Mouse (Mus musculus): ENCODE data around the gene Mlx. TPM values are rescaled to one million over a fixed set of nuclear protein-coding genes. Genes with fewer than 3 reads are reported as not detected.
"Not testable (repeated sequence)": the region's sequence is repeated elsewhere in the genome, so short reads cannot be mapped to it uniquely, and the experiment has no call there.

Mlx gene
- polyA plus RNA-seq, 1 experiment from 2014 or later, result 61.6 TPM

- Histone ChIP-seq H3K4me3 (ENCODE audit: low read depth, low read length) (peak overlapping the region; percentile 89), H3K27ac (ENCODE audit: low read depth, low read length) (peak overlapping the region; percentile 88), H3K9me3 (ENCODE audit: control insufficient read depth, low read length) (no peaks in the 10 kb centered on the region), H3K9ac (ENCODE audit: low read length) (peak overlapping the region; percentile 91), H3K27me3 (ENCODE audit: control insufficient read depth, insufficient read depth, low read length) (no peaks in the 10 kb centered on the region), H3K4me2 (ENCODE audit: low read depth) (peak overlapping the region; percentile 96), H3K4me1 (ENCODE audit: control insufficient read depth, insufficient read depth, low read length) (peaks cover 16% of the 10 kb centered on the region; the same call in 1 of the 2 replicates), H3K36me3 (ENCODE audit: control insufficient read depth, insufficient read depth, low read length) (peaks cover 2% of the 10 kb centered on the region; the same call in 1 of the 2 replicates)
- under 1% methylated on average over 39 of the region's 39 CpGs for WGBS
- no peak for DNase-seq (ENCODE audit: low spot score)
- ATAC-seq (ENCODE audit: insufficient read depth, low FRiP score, low TSS enrichment), result no peak; the same call in 1 of the 2 replicates
Observed at GRCm38 (mm10) chr11:101119131-101119760, 32.2 kb downstream of the Mlx start.

- Histone ChIP-seq H3K36me3 (ENCODE audit: control insufficient read depth, insufficient read depth, low read length) (peaks cover 5% of the 10 kb centered on the region), H3K4me2 (ENCODE audit: low read depth) (peak within 1 kb of the TSS; percentile 96), H3K4me1 (ENCODE audit: control insufficient read depth, insufficient read depth, low read length) (peaks cover 16% of the 10 kb centered on the region; the same call in 1 of the 2 replicates), H3K4me3 (ENCODE audit: low read depth, low read length) (peak within 1 kb of the TSS; percentile 89), H3K9ac (ENCODE audit: low read length) (peak within 1 kb of the TSS; percentile 91), H3K27me3 (ENCODE audit: control insufficient read depth, insufficient read depth, low read length) (no peaks in the 10 kb centered on the region), H3K9me3 (ENCODE audit: control insufficient read depth, low read length) (no peaks in the 10 kb centered on the region), H3K27ac (ENCODE audit: low read depth, low read length) (peak within 1 kb of the TSS; percentile 88)
- ATAC-seq (ENCODE audit: insufficient read depth, low FRiP score, low TSS enrichment) (peak; percentile 92), DNase-seq (ENCODE audit: low spot score) (peak; percentile 100)
- WGBS, result under 1% methylated on average over 61 of the region's 61 CpGs
Observed at GRCm38 (mm10) chr11:101119761-101120544, 32.9 kb downstream of the Mlx start, which contains the start of the genes Retreg3 and Tubg1. Gene Retreg3, minus strand, starts transcription at chr11:101119893. Gene Tubg1, plus strand, starts transcription at chr11:101119938.

GRCm38 (mm10) chr11:101120545-101121188 lies 33.6 kb downstream of the Mlx start:
- peak overlapping the region; percentile 88 for H3K27ac ChIP-seq (ENCODE audit: low read depth, low read length)
- peak overlapping the region; percentile 96 for H3K4me2 ChIP-seq (ENCODE audit: low read depth)
- peaks cover 16% of the 10 kb centered on the region; the same call in 1 of the 2 replicates for H3K4me1 ChIP-seq (ENCODE audit: control insufficient read depth, insufficient read depth, low read length)
- ATAC-seq (ENCODE audit: insufficient read depth, low FRiP score, low TSS enrichment) (peak; percentile 29; the same call in 1 of the 2 replicates), DNase-seq (ENCODE audit: low spot score) (no peak)
- H3K36me3 ChIP-seq (ENCODE audit: control insufficient read depth, insufficient read depth, low read length), result peaks cover 8% of the 10 kb centered on the region
- H3K27me3 ChIP-seq (ENCODE audit: control insufficient read depth, insufficient read depth, low read length), result no peaks in the 10 kb centered on the region
- H3K9ac ChIP-seq (ENCODE audit: low read length), result peak overlapping the region; percentile 84
- no peaks in the 10 kb centered on the region for H3K9me3 ChIP-seq (ENCODE audit: control insufficient read depth, low read length)
- 25% methylated on average over 19 of the region's 19 CpGs for WGBS
- H3K4me3 ChIP-seq (ENCODE audit: low read depth, low read length), result peak overlapping the region; percentile 89

GRCm38 (mm10) chr11:101124494-101124893 lies 37.4 kb downstream of the Mlx start:
- not testable (repeated sequence) for H3K4me2 ChIP-seq (ENCODE audit: low read depth); H3K27me3 ChIP-seq (ENCODE audit: control insufficient read depth, insufficient read depth, low read length); H3K9ac ChIP-seq (ENCODE audit: low read length); H3K27ac ChIP-seq (ENCODE audit: low read depth, low read length); H3K4me3 ChIP-seq (ENCODE audit: low read depth, low read length); DNase-seq (ENCODE audit: low spot score); ATAC-seq (ENCODE audit: insufficient read depth, low FRiP score, low TSS enrichment); H3K9me3 ChIP-seq (ENCODE audit: control insufficient read depth, low read length); H3K4me1 ChIP-seq (ENCODE audit: control insufficient read depth, insufficient read depth, low read length)
- peaks cover 19% of the 10 kb centered on the region for H3K36me3 ChIP-seq (ENCODE audit: control insufficient read depth, insufficient read depth, low read length)
- WGBS, result 95% methylated on average over 8 of the region's 8 CpGs

GRCm38 (mm10) chr11:101125008-101125407 lies 37.9 kb downstream of the Mlx start:
- ATAC-seq (ENCODE audit: insufficient read depth, low FRiP score, low TSS enrichment); H3K27ac ChIP-seq (ENCODE audit: low read depth, low read length); H3K9ac ChIP-seq (ENCODE audit: low read length); H3K4me1 ChIP-seq (ENCODE audit: control insufficient read depth, insufficient read depth, low read length); H3K4me2 ChIP-seq (ENCODE audit: low read depth); H3K27me3 ChIP-seq (ENCODE audit: control insufficient read depth, insufficient read depth, low read length); H3K4me3 ChIP-seq (ENCODE audit: low read depth, low read length); DNase-seq (ENCODE audit: low spot score); H3K9me3 ChIP-seq (ENCODE audit: control insufficient read depth, low read length): not testable (repeated sequence)
- H3K36me3 ChIP-seq (ENCODE audit: control insufficient read depth, insufficient read depth, low read length), result peaks cover 19% of the 10 kb centered on the region
- 95% methylated on average over 7 of the region's 9 CpGs for WGBS

- no peak for DNase-seq (ENCODE audit: low spot score)
- 100% methylated on average over 1 of the region's 1 CpGs for WGBS
- Histone ChIP-seq H3K4me1 (ENCODE audit: control insufficient read depth, insufficient read depth, low read length) (no peaks in the 10 kb centered on the region), H3K9me3 (ENCODE audit: control insufficient read depth, low read length) (no peaks in the 10 kb centered on the region), H3K9ac (ENCODE audit: low read length) (no peak overlapping the region), H3K4me3 (ENCODE audit: low read depth, low read length) (no peak overlapping the region), H3K4me2 (ENCODE audit: low read depth) (no peak overlapping the region), H3K27me3 (ENCODE audit: control insufficient read depth, insufficient read depth, low read length) (no peaks in the 10 kb centered on the region), H3K27ac (ENCODE audit: low read depth, low read length) (no peak overlapping the region), H3K36me3 (ENCODE audit: control insufficient read depth, insufficient read depth, low read length) (peaks cover 17% of the 10 kb centered on the region)
- ATAC-seq (ENCODE audit: insufficient read depth, low FRiP score, low TSS enrichment), result no peak
Observed at GRCm38 (mm10) chr11:101127075-101127474, 40.0 kb downstream of the Mlx start.

DNA sequence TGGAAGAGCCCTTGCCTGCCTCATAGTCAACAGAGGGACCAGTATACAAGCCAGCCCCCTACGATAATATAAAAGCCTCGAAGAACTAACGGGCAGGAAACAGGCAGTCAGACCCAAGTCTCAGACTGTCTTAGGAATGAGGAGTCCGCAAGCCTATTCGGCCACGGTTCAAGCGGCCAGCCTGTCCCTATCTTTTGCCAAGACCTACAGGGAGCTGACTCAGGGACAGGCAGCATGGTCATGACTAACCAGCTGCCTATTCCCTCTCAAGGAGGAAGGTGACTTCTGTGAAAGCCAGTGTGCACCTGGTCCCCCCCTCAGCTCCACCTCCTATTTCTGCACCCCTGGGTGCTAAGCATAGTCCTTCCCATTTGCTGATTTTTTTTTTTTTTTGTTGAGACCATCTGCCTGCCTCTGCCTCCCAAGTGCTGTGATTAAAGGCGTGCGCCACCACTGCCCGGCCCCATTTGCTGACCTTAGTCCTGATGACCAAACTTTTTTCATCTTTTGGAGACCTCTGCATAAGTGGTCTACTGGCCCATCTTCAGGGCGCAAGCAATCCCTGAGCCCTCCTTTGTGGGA lies 42.0 kb downstream of the Mlx start:
- Histone ChIP-seq H3K4me1 (ENCODE audit: control insufficient read depth, insufficient read depth, low read length) (no peaks in the 10 kb centered on the region), H3K36me3 (ENCODE audit: control insufficient read depth, insufficient read depth, low read length) (peaks cover 17% of the 10 kb centered on the region), H3K9me3 (ENCODE audit: control insufficient read depth, low read length) (no peaks in the 10 kb centered on the region), H3K4me2 (ENCODE audit: low read depth) (no peak overlapping the region), H3K4me3 (ENCODE audit: low read depth, low read length) (no peak overlapping the region), H3K9ac (ENCODE audit: low read length) (no peak overlapping the region), H3K27ac (ENCODE audit: low read depth, low read length) (no peak overlapping the region), H3K27me3 (ENCODE audit: control insufficient read depth, insufficient read depth, low read length) (no peaks in the 10 kb centered on the region)
- ATAC-seq (ENCODE audit: insufficient read depth, low FRiP score, low TSS enrichment) (no peak), DNase-seq (ENCODE audit: low spot score) (no peak)
- 87% methylated on average over 11 of the region's 11 CpGs for WGBS

GRCm38 (mm10) chr11:101130056-101130756 lies 43.1 kb downstream of the Mlx start:
- no peak overlapping the region for H3K4me2 ChIP-seq (ENCODE audit: low read depth)
- H3K27ac ChIP-seq (ENCODE audit: low read depth, low read length), result no peak overlapping the region
- 48% methylated on average over 18 of the region's 18 CpGs for WGBS
- DNase-seq (ENCODE audit: low spot score) (no peak), ATAC-seq (ENCODE audit: insufficient read depth, low FRiP score, low TSS enrichment) (no peak)
- H3K36me3 ChIP-seq (ENCODE audit: control insufficient read depth, insufficient read depth, low read length), result peaks cover 14% of the 10 kb centered on the region
- no peak overlapping the region for H3K9ac ChIP-seq (ENCODE audit: low read length)
- H3K9me3 ChIP-seq (ENCODE audit: control insufficient read depth, low read length), result no peaks in the 10 kb centered on the region
- H3K4me1 ChIP-seq (ENCODE audit: control insufficient read depth, insufficient read depth, low read length), result no peaks in the 10 kb centered on the region
- no peak overlapping the region for H3K4me3 ChIP-seq (ENCODE audit: low read depth, low read length)
- no peaks in the 10 kb centered on the region for H3K27me3 ChIP-seq (ENCODE audit: control insufficient read depth, insufficient read depth, low read length)

All from neural tube, embryonic 11.5 days (tissue).